21 mouse cellular contexts compared by ENCODE assay signal in genomic region chr8:126932249-126932648, GRCm38 (mm10). TPM values are rescaled to one million over a fixed set of nuclear protein-coding genes. Genes with fewer than 3 reads are reported as not detected.
A peak's percentile ranks its signal among the peaks of the same experiment; 100 is the strongest.
DNase-seq lines count a peak whose midpoint lies in the region; TF ChIP-seq lines count a peak whose summit lies in the region.
"Had no signal": no experiment of that assay in that cellular context is flagged by ENCODE, and none has a peak within 500 bp of the region (broad histone marks: within the 10 kb centered on the region; RNA-seq: fewer than 3 reads in every experiment).

No protein-coding gene starts in this region.

- H3K27ac ChIP-seq in gastrocnemius, adult 2 months, result peak overlapping the region; percentile 53
- peak overlapping the region; percentile 33 for H3K27ac ChIP-seq in embryonic fibroblast, embryonic 13.5 days (ENCODE audit: insufficient read depth, low read length)
- H3K27ac ChIP-seq: embryonic facial prominence, embryonic 10.5 days; hindbrain, embryonic 14.5 days; left cerebral cortex, adult 2 months; limb, embryonic 10.5 days; macrophage; midbrain, embryonic 12.5 days; neural tube, embryonic 15.5 days had no signal

- no peak for TF ChIP-seq POLR2A in embryonic fibroblast, embryonic 13.5 days (IDR thresholded peaks at IDR 0.05; ENCODE audit: low read depth, low read length)

- no peak for DNase-seq in gastrocnemius, adult 2 months
- DNase-seq in gastrocnemius, adult 18-20 months (ENCODE audit: low spot score), result no peak
- DNase-seq in 3T3-L1 (ENCODE audit: low read depth, low spot score), result peak; percentile 46
- peak; percentile 37 for DNase-seq in NIH3T3 (ENCODE audit: low read depth)
- DNase-seq in cerebellum, adult 11 months, result no peak
- no peak for DNase-seq in lung, postnatal 36 days
- no peak for DNase-seq in gastrocnemius, postnatal 25 days
- DNase-seq: adrenal gland, postnatal 14 days; cerebellum, postnatal 36 days; gastrocnemius, postnatal 14 days; kidney, postnatal 10 days; lung, adult 2 months had no signal

- intact Hi-C loops in gastrocnemius, adult 2 months (cut with DNase I), result no loop called here

- TF ChIP-seq CTCF in gastrocnemius, adult 2 months (IDR thresholded peaks at IDR 0.05), result no peak
- no peak for TF ChIP-seq CTCF in embryonic fibroblast, embryonic 13.5 days (IDR thresholded peaks at IDR 0.05; ENCODE audit: borderline replicate concordance, insufficient read depth, low read length)

- peaks cover 18% of the 10 kb centered on the region for H3K4me1 ChIP-seq in embryonic fibroblast, embryonic 13.5 days (ENCODE audit: control insufficient read depth, insufficient read depth, low read length)
- H3K4me1 ChIP-seq: limb, embryonic 10.5 days; midbrain, embryonic 12.5 days; neural tube, embryonic 15.5 days had no signal

- no peak overlapping the region for H3K4me3 ChIP-seq in gastrocnemius, adult 2 months
- H3K4me3 ChIP-seq in embryonic fibroblast, embryonic 13.5 days (ENCODE audit: insufficient read depth, low read length), result no peak overlapping the region
- H3K4me3 ChIP-seq: embryonic facial prominence, embryonic 10.5 days; erythroblast, embryonic 14.5 days; left cerebral cortex, adult 2 months; limb, embryonic 10.5 days; midbrain, embryonic 12.5 days; neural tube, embryonic 15.5 days had no signal

RNA-seq across cellular contexts. Expression of gene Tomm20, which starts 13.4 kb away (rescaled TPM):
- 100 to 1,000 TPM in 1 of 2 experiments, 10 to 100 TPM in 1; 92.0 to 104 TPM for total RNA-seq in gastrocnemius, adult 2 months (2021)
- 100 to 1,000 TPM in 1 of 2 experiments, 10 to 100 TPM in 1; 98.0 to 115 TPM for total RNA-seq in gastrocnemius, adult 18-20 months (2021)
- polyA plus RNA-seq in embryonic fibroblast, embryonic 13.5 days (2011; ENCODE audit: insufficient read length, low read depth, missing spikeins), result 193 and 252 TPM in 2 replicates
- 10 to 100 TPM; 84.5 to 86.1 TPM for total RNA-seq in gastrocnemius, postnatal 25 days (2021)

RNA-seq across cellular contexts. Expression of gene Rbm34, which starts 38.6 kb away (rescaled TPM):
- 1 to 10 TPM; 4.7 to 4.8 TPM for total RNA-seq in gastrocnemius, adult 2 months (2021)
- total RNA-seq in gastrocnemius, adult 18-20 months (2021), result 1 to 10 TPM; 4.4 to 6.2 TPM
- 20.9 and 21.3 TPM in 2 replicates for polyA plus RNA-seq in embryonic fibroblast, embryonic 13.5 days (2011; ENCODE audit: insufficient read length, low read depth, missing spikeins)
- total RNA-seq in gastrocnemius, postnatal 25 days (2021), result 1 to 10 TPM; 3.7 to 4.3 TPM

Comparison
In these comparisons a context has a peak if more than half of its experiments do, and no peak if none do; other contexts are left out.
1. DNase-seq: peak in 3T3-L1 (single experiment) and NIH3T3 (single experiment); none in gastrocnemius, adult 2 months (single experiment), gastrocnemius, adult 18-20 months (single experiment), cerebellum, adult 11 months (single experiment), lung, postnatal 36 days (single experiment) and gastrocnemius, postnatal 25 days (single experiment).